Mouse (Mus musculus) neutrophil, adult 59 days (primary cell): ENCODE measurements around the gene Ebpl. TPM values are rescaled to one million over a fixed set of nuclear protein-coding genes. Genes with fewer than 3 reads are reported as not detected.

Experiments used
- total RNA-seq, 2 experiments: library from RNA; stranded (reverse); gene quantifications; 1 replicate in 1 of 2; 2 replicates in 1 of 2; pipeline ENCODE4 v1.2.4; 2023

Gene Ebpl
- under 1 TPM; 0.51 to 0.71 TPM for total RNA-seq

DNA sequence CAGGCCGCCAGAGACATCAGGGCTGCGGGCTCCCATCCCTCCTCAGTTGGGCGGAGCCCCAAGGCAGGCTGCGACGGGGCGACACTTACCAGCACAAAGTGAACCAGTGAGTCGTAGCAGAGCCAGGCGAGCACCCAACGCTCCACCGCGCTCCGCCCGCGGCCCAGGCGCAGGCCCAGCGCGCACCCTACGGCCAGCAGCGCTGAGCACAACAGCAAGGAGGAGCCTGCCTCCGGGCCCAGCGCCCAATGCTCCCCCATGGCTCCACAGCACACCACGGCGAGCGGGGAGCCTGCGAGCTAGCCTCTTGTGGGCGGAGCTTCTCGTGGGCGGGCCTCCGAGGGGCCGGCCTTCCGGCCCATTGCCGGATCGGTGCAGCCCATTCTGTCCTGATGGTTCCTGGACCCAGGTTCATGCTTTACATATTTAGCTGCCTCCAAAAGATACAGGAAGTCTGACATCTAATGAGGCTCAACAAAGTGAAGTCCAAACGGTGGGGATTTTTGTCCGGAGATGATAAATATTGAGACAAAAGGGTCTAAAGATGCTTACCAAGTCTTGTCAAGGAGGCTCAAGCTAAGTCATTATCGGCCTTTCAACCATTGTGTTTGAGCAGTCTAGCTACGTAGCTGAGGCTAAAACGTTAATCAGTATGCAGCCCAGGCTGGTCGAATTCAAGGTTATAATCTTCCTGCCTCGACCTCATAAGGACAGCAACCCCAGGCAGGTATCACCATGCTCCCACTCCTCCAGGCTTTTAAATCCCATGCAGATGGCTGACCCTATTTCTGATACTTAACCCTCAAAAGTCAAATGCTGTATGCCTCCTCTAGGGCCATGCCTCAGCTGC, at the start of gene Ebpl:
Gene Ebpl (minus strand): TSS at position 309 of the 850 bp plus-strand sequence.

DNA sequence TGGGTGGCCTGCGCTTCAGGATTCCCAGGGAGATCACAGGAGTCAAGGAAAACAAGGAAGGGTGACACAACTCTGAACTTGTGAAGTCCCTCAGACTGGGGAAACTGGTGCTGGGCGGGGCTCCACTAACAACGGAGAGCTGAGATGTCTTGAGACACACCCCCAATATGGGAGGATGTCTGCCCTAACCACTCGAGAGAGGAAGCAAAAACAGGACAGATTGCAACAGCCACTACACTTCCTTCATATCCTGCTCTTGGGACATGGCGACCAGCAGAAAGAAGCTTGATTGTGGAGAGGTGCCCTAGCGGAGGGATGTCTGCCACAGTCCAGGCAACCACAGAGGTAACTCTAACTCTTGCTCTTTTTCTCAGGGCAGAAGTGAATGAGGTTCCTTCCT, 50.6 kb downstream of the Ebpl start, which contains the start of gene Arl11:
Gene Arl11 (plus strand): TSS at position 161 of the 400 bp plus-strand sequence.

Other genes with a start within 250 kb of the Ebpl start
- gene Sacs, start 222.0 kb downstream of the Ebpl start, total RNA-seq = 1 to 10 TPM; 4.2 to 4.7 TPM
- not detected for gene Sgcg, start 101.9 kb downstream of the Ebpl start, total RNA-seq
- 10 to 100 TPM; 70.7 to 80.4 TPM for gene Arl11, start 50.7 kb downstream of the Ebpl start, total RNA-seq
- gene Kpna3, start 79.4 kb upstream of the Ebpl start, total RNA-seq = 10 to 100 TPM; 16.2 to 17.9 TPM
- 1 to 10 TPM; 1.4 to 2.8 TPM for gene Spryd7, start 196.4 kb upstream of the Ebpl start, total RNA-seq
- 1 to 10 TPM; 2.9 to 3.3 TPM for gene Trim13, start 237.8 kb upstream of the Ebpl start, total RNA-seq
- not detected for gene Kcnrg, start 247.0 kb upstream of the Ebpl start, total RNA-seq